In the genomic region with DNA sequence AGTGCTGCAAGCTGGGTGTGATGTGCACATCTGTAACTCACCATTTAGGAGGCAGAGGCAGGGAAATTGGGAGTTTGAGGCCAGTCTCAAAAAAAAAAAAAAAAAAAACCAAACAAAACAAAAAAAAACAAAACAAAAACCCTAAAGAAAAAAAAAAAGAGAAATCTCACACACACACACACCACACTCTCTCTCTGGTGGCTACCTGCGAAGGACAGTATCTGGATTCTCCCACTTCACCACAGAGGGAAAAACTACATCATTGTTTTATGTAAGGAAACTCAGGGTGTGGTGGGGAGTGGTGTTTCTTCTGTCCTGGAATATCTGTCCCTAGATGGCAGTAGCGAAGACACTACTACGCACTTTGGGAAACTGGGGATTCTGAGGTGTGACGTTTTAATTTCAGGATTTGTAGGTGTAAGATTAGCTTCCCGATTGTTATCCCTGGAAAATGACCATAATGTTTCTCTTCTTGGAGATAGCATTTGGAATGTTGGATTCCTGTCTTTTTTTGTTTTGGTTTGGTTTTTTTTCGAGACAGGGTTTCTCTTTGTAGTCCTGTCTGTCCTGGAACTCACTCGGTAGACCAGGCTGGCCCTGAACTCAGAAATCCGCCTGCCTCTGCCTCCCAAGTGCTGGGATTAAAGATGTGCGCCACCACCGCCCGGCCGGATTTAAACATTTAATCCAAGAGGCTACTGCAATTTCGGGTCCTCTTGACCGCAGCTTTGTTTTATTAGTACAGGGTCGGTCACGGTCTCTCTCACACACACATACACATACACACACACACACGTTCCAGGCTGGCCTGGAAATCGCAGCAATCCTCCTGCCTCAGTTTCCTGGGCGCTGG, we compare ENCODE assay signal across 8 mouse cellular contexts. TPM values are rescaled to one million over a fixed set of nuclear protein-coding genes. Genes with fewer than 3 reads are reported as not detected.
DNase-seq lines count a peak whose midpoint lies in the region; ATAC-seq and TF ChIP-seq lines count a peak whose summit lies in the region.

No protein-coding gene starts in this region.

- TF ChIP-seq POLR2A in cerebellum, adult 2 months (IDR thresholded peaks at IDR 0.05; ENCODE audit: borderline replicate concordance, insufficient read depth, low read length) = no peak
- TF ChIP-seq POLR2A in liver, adult 2 months (IDR thresholded peaks at IDR 0.05; ENCODE audit: extremely low read depth, insufficient read depth, low read length) = no peak
- TF ChIP-seq POLR2A in myocyte (IDR thresholded peaks at IDR 0.05; ENCODE audit: insufficient read length, low read depth) = no peak

- TF ChIP-seq CTCF in cerebellum, adult 2 months (IDR thresholded peaks at IDR 0.05; ENCODE audit: borderline replicate concordance, insufficient read depth, low read depth, low read length) = peak; percentile 31; the same call in 1 of the 2 replicates
- peak; percentile 29 for TF ChIP-seq CTCF in liver, adult 2 months (IDR thresholded peaks at IDR 0.05; ENCODE audit: low read depth, low read length)

- peak in 1 of 2 experiments; percentile 52 for DNase-seq in cerebellum, adult 2 months
- peak; percentile 37 for DNase-seq in CD4-positive helper T cell, adult 2 months (ENCODE audit: low read depth, low spot score)
- DNase-seq in embryonic facial prominence, embryonic 10.5 days (ENCODE audit: low spot score) = no peak
- DNase-seq in hindbrain, embryonic 10.5 days (ENCODE audit: low spot score) = no peak
- peak; percentile 67 for DNase-seq in liver, adult 2 months (ENCODE audit: extremely low read depth, low read depth, low spot score)
- no peak for DNase-seq in layer of hippocampus, postnatal 14 days (ENCODE audit: low spot score in 2 of 2)

- no peak for ATAC-seq in cerebellum, adult (ENCODE audit: insufficient number of reproducible peaks, low FRiP score, low TSS enrichment)

- no peak overlapping the region for H3K27ac ChIP-seq in cerebellum, adult 2 months (ENCODE audit: insufficient read depth, low read length)
- peak overlapping the region; percentile 88 for H3K27ac ChIP-seq in embryonic facial prominence, embryonic 10.5 days (replicated peaks)
- H3K27ac ChIP-seq in hindbrain, embryonic 10.5 days = peak overlapping the region; percentile 91
- H3K27ac ChIP-seq in liver, adult 2 months (replicated peaks; ENCODE audit: insufficient read depth, low read depth, low read length) = peak overlapping the region; percentile 82

- peak overlapping the region; percentile 79 for H3K4me3 ChIP-seq in cerebellum, adult 2 months (replicated peaks; ENCODE audit: insufficient read depth, low read depth, low read length)
- H3K4me3 ChIP-seq in embryonic facial prominence, embryonic 10.5 days = peak overlapping the region; percentile 89
- peak overlapping the region; percentile 71 for H3K4me3 ChIP-seq in hindbrain, embryonic 10.5 days
- H3K4me3 ChIP-seq in liver, adult 2 months (ENCODE audit: insufficient read depth, low read depth, low read length) = peak overlapping the region; percentile 81
- H3K4me3 ChIP-seq in myocyte = peak overlapping the region; percentile 99

- peaks cover 50% of the 10 kb centered on the region for H3K36me3 ChIP-seq in embryonic facial prominence, embryonic 10.5 days (replicated peaks)
- peaks cover 45% of the 10 kb centered on the region for H3K36me3 ChIP-seq in hindbrain, embryonic 10.5 days
- H3K36me3 ChIP-seq in liver, adult 2 months (ENCODE audit: control insufficient read depth, insufficient read depth, low read length) = peaks cover 35% of the 10 kb centered on the region
- peaks cover 33% of the 10 kb centered on the region for H3K36me3 ChIP-seq in myocyte (ENCODE audit: control insufficient read depth, insufficient read depth)

- H3K4me1 ChIP-seq in cerebellum, adult 2 months (ENCODE audit: control insufficient read depth, insufficient read depth, low read length) = no peaks in the 10 kb centered on the region; the same call in 1 of the 2 replicates
- H3K4me1 ChIP-seq in embryonic facial prominence, embryonic 10.5 days = peaks cover 19% of the 10 kb centered on the region
- H3K4me1 ChIP-seq in hindbrain, embryonic 10.5 days (replicated peaks) = peaks cover 23% of the 10 kb centered on the region
- H3K4me1 ChIP-seq in liver, adult 2 months (ENCODE audit: control insufficient read depth, insufficient read depth, low read length) = peaks cover 6% of the 10 kb centered on the region

- no peaks in the 10 kb centered on the region for H3K27me3 ChIP-seq in cerebellum, adult 2 months (ENCODE audit: control insufficient read depth, insufficient read depth, low read length)
- H3K27me3 ChIP-seq in embryonic facial prominence, embryonic 10.5 days (replicated peaks; ENCODE audit: low read depth, poor library complexity, severe bottlenecking) = no peaks in the 10 kb centered on the region
- H3K27me3 ChIP-seq in hindbrain, embryonic 10.5 days (ENCODE audit: insufficient read depth, poor library complexity, severe bottlenecking) = no peaks in the 10 kb centered on the region
- H3K27me3 ChIP-seq in liver, adult 2 months (ENCODE audit: control insufficient read depth, insufficient read depth, low read length) = no peaks in the 10 kb centered on the region
- no peaks in the 10 kb centered on the region for H3K27me3 ChIP-seq in myocyte (ENCODE audit: control insufficient read depth, insufficient read depth, insufficient read length)

- H3K79me2 ChIP-seq in liver, adult 2 months (ENCODE audit: control insufficient read depth, insufficient read depth, low read length) = peaks cover 12% of the 10 kb centered on the region; the same call in 1 of the 2 replicates
- H3K79me2 ChIP-seq in myocyte (ENCODE audit: control insufficient read depth, insufficient read depth) = peaks cover 49% of the 10 kb centered on the region

- peak overlapping the region; percentile 87 for H3K9ac ChIP-seq in liver, adult 2 months (ENCODE audit: low read depth, low read length)

- H3ac ChIP-seq in myocyte (ENCODE audit: control insufficient read depth, insufficient read length) = peak overlapping the region; percentile 34

- no peaks in the 10 kb centered on the region for H3K9me3 ChIP-seq in embryonic facial prominence, embryonic 10.5 days
- H3K9me3 ChIP-seq in hindbrain, embryonic 10.5 days = no peaks in the 10 kb centered on the region

- 8% methylated on average over 19 of the region's 19 CpGs for WGBS in cerebellum, adult 2 months
- WGBS in embryonic facial prominence, embryonic 10.5 days = 18% methylated on average over 19 of the region's 19 CpGs
- WGBS in hindbrain, embryonic 10.5 days = 23% methylated on average over 19 of the region's 19 CpGs
- WGBS in liver, adult 2 months = 4% methylated on average over 19 of the region's 19 CpGs

- H3K4me2 ChIP-seq in myocyte (ENCODE audit: low read depth) = peak overlapping the region; percentile 69

TF ChIP-seq in myocyte, 11 proteins besides CTCF, POLR2A, EP300 and RAD21:
- no peak for TF ChIP-seq REST (IDR thresholded peaks at IDR 0.05; ENCODE audit: insufficient read depth, insufficient read length)
- TF ChIP-seq MYOG (IDR thresholded peaks at IDR 0.05; ENCODE audit: control insufficient read depth in 1 of 3, insufficient read depth in 1 of 3, insufficient read length in 2 of 3, low read depth in 2 of 3) = no peak
- TF ChIP-seq POLR2AphosphoS2 (IDR thresholded peaks at IDR 0.05; ENCODE audit: insufficient read length, low read depth) = peak; percentile 10

RNA-seq across cellular contexts. Expression of a gene that starts 0.9 kb away (rescaled TPM):
- 92.5 and 95.5 TPM in 2 replicates for polyA plus RNA-seq in cerebellum, adult 2 months (2012; rRNA removed)
- polyA plus RNA-seq in embryonic facial prominence, embryonic 10.5 days (2016; fragmentation: Nextera tagmentation; extraction: Ambion mirVana) = 69.9 and 75.6 TPM in 2 replicates
- 64.4 and 77.3 TPM in 2 replicates for polyA plus RNA-seq in hindbrain, embryonic 10.5 days (2016; fragmentation: Nextera tagmentation; extraction: Ambion mirVana)
- 36.9 and 42.5 TPM in 2 replicates for total RNA-seq in liver, adult 2 months (2014; rRNA removed)
- polyA plus RNA-seq in liver, adult 2 months (2012; rRNA removed) = 25.9 and 29.4 TPM in 2 replicates
- 47.2 TPM for polyA plus RNA-seq in myocyte (2012; fragmentation: generic; extraction: Trizol)
- total RNA-seq in layer of hippocampus, postnatal 14 days (2021) = 10 to 100 TPM; 61.8 to 62.4 TPM

RNA-seq across cellular contexts. Expression of a gene that starts 1.0 kb away (rescaled TPM):
- 17.8 and 17.9 TPM in 2 replicates for polyA plus RNA-seq in cerebellum, adult 2 months (2012; rRNA removed)
- 32.8 and 33.2 TPM in 2 replicates for polyA plus RNA-seq in embryonic facial prominence, embryonic 10.5 days (2016; fragmentation: Nextera tagmentation; extraction: Ambion mirVana)
- polyA plus RNA-seq in hindbrain, embryonic 10.5 days (2016; fragmentation: Nextera tagmentation; extraction: Ambion mirVana) = 32.9 and 33.7 TPM in 2 replicates
- total RNA-seq in liver, adult 2 months (2014; rRNA removed) = 12.8 and 13.3 TPM in 2 replicates
- polyA plus RNA-seq in liver, adult 2 months (2012; rRNA removed) = 6.8 and 8.0 TPM in 2 replicates
- polyA plus RNA-seq in myocyte (2012; fragmentation: generic; extraction: Trizol) = 23.6 TPM
- total RNA-seq in layer of hippocampus, postnatal 14 days (2021) = 10 to 100 TPM; 17.3 to 18.0 TPM

RNA-seq across cellular contexts. Expression of a gene that starts 37.5 kb away (rescaled TPM):
- 35.5 and 38.1 TPM in 2 replicates for polyA plus RNA-seq in cerebellum, adult 2 months (2012; rRNA removed)
- 37.7 and 39.1 TPM in 2 replicates for polyA plus RNA-seq in embryonic facial prominence, embryonic 10.5 days (2016; fragmentation: Nextera tagmentation; extraction: Ambion mirVana)
- 33.6 and 38.0 TPM in 2 replicates for polyA plus RNA-seq in hindbrain, embryonic 10.5 days (2016; fragmentation: Nextera tagmentation; extraction: Ambion mirVana)
- total RNA-seq in liver, adult 2 months (2014; rRNA removed) = 19.8 and 26.6 TPM in 2 replicates
- polyA plus RNA-seq in liver, adult 2 months (2012; rRNA removed) = 28.9 and 34.3 TPM in 2 replicates
- 25.3 TPM for polyA plus RNA-seq in myocyte (2012; fragmentation: generic; extraction: Trizol)
- total RNA-seq in layer of hippocampus, postnatal 14 days (2021) = 10 to 100 TPM; 32.5 to 32.6 TPM

Comparison
In these comparisons a context has a peak if more than half of its experiments do, and no peak if none do; other contexts are left out.
1. DNase-seq: peak in CD4-positive helper T cell, adult 2 months (single experiment) and liver, adult 2 months (single experiment); none in embryonic facial prominence, embryonic 10.5 days (single experiment), hindbrain, embryonic 10.5 days (single experiment) and layer of hippocampus, postnatal 14 days (0 of 2).
2. Peak in every context shown above with its lines, with median percentiles within 50 percentile points of each other: H3K4me3 ChIP-seq.